Mouse (Mus musculus): ENCODE results near the gene Il4i1.

Gene Il4i1

GRCm38 (mm10) chr7:44815721-44816469 lies at the start of gene Il4i1, which contains the start of gene Nup62:
Gene Il4i1 (plus strand): TSS chr7:44816387.
Gene Nup62 (plus strand): TSS chr7:44816088.
- DNase-seq (ENCODE audit: low spot score) = peak; percentile 99

DNA sequence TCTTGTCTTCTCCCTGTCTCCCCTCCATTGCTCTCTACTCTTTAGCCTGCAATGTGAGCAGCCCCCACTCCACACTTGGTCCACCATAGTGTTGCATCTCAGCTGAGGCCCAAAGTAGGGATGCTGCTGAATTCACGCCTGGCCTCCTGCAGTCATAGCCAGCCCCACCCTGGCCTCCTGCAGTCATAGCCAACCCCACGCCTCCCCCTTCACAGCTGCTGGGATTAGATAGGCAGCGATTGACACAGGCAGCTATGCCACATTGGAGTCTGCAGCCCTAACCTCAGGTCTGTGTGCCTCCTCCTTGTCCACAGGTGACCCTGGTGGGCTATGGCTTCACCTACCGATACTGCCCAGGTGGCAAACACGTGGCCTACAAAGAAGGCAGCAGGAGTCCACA lies 48.1 kb upstream of the Il4i1 start:
- no peak for DNase-seq (ENCODE audit: low spot score)

DNA sequence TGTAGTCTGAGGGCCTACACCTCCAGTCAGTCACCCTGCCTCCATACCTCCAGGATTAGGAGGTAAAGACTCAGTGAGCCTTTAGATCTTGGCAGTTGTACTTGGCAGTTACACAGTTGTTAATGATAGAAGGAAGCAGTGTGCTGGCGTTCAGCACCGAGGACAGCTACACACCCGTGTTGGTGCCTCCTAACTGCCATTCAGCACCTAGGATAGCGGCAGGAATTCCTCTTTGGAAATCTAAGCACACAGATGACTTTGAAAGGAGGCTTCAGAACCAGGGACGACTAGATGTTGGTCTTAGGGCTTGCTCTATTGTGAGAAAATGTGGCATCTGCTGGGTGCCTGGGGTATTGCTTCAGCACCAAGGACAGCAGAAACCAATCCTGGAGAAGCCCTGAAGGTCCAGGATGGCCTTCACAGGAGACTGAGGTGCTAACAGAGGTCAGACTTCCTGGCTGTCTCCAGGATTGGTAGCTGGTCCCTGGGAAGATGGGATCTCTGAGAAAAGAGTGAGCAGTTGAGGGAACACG lies 46.1 kb upstream of the Il4i1 start:
- peak; percentile 57 for DNase-seq (ENCODE audit: low spot score)

DNA sequence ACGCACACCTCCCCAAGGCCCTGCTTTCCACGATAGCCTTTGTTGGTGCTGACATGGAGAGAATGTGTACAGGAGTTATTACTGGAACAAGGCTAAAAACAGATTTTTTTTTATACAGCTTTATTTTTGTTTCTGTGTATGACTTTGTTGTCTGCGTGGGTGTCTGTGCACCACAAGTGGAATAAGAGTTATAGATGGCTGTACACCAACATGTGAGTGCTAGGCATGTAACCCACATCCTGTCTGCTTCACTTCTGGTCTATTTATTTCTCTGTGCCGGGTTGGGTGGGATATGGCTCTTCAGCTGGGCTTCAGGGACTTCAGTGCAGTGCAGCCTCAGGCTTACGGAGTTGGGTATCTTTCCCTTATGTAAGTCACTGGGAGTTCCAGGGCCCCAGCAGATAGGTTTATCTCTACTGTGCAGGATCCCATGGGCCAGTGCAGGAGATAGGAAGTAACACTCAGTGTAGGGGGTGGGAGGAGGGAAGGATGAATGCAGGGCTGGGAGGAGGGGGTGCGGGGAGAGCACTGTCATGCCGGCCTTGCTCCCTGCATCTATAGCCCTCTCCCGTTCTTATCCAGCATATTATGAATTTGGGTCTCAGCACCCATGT lies 43.5 kb upstream of the Il4i1 start:
- no peak for DNase-seq (ENCODE audit: low spot score)

DNA sequence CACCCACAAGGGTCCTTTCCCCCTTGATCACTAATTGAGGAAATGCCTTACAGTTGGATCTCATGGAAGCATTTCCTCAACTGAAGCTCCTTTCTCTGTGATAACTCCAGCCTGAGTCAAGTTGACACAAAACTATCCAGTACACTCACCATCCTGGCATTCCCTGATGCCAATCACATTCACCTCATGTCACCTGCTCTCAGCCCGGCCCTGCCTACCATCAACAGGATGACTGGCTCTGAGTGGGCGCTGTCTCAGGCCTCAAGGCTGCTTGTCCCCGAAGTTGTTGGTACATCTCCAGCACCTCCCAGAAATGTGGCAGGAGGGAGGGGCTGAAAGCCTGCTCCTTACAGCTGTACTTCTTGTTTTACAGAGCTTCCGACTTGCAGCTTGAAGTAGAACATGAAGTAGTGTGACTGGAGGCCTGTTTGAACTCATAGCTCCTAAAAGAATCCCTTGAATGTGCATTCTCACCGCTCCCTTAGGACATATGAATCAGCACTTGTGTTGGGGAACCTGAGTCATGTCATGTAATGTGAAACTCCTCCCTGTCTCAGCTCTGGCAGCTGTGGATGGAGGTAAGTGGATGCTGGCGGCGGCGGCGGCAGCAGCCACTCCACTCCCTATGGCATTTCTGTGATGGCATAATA lies 39.2 kb upstream of the Il4i1 start:
- no peak for DNase-seq (ENCODE audit: low spot score)

- DNase-seq (ENCODE audit: low spot score) = no peak
Measured at GRCm38 (mm10) chr7:44780101-44780500, 36.1 kb upstream of the Il4i1 start.

DNA sequence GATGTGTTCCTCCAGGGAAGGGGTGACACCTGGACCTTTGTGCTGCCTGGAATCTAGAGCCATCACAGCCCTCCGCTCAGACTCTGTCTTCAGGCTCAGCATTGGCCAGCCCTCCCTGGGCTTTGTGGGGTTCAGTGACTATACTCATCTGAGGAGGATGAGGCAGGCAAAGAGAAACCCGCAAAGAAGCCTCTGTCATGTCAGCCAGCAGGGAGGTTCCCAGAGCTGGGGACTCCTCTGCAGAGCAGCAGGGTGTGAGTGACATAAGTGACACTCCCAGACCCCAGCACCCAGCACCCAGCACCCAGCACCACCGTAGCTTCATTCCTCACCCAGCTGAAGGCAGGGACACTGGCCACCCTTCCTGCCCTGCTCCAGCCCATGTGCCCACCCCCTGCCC lies 26.7 kb upstream of the Il4i1 start:
- no peak for DNase-seq (ENCODE audit: low spot score)

DNA sequence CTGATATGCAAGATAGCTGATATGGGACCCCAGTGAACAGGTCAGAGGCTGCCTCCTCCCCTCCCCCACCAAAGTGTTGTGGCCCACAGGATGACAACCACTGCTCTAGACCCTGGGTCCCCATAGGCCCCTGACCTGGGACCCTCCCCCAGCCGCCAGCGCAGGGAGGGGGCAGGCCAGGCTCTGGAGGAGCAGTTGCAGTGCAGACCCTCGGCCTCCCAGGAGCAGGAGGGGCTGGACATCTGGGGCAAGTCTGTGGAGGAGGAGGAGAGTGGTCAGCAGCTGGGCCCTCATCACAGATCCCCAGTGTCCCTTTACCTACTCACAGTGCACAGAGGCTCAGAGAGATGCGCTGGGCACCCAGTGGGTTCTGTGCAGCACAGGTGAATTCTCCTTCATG lies 26.1 kb upstream of the Il4i1 start:
- no peak for DNase-seq (ENCODE audit: low spot score)

GRCm38 (mm10) chr7:44792781-44793180 lies 23.4 kb upstream of the Il4i1 start:
- DNase-seq (ENCODE audit: low spot score) = no peak

GRCm38 (mm10) chr7:44808927-44809326 lies 7.3 kb upstream of the Il4i1 start:
- no peak for DNase-seq (ENCODE audit: low spot score)

- DNase-seq (ENCODE audit: low spot score) = no peak
Measured at GRCm38 (mm10) chr7:44809466-44809865, 6.7 kb upstream of the Il4i1 start.

DNA sequence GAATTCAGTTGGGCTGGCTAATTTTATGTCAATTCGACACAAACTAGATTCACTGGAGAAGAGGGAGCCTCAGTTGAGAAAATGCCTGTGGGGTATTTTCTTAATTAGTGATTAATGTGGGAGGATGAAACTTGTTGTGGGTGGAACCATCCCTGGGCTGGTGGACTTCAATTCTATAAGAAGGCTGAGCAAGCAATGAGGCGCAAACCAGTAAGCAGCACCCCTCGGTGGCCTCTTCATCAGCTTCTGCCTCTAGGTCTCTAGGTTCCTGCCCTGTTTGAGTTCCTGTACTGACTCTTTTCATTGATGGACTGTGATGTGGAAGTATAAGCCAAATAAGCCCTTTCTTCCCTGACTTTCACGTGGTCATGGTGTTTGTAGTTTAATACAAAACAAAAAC lies 5.8 kb upstream of the Il4i1 start:
- DNase-seq (ENCODE audit: low spot score) = no peak

- DNase-seq (ENCODE audit: low spot score) = no peak
Measured at GRCm38 (mm10) chr7:44810819-44811557, 5.2 kb upstream of the Il4i1 start.

DNA sequence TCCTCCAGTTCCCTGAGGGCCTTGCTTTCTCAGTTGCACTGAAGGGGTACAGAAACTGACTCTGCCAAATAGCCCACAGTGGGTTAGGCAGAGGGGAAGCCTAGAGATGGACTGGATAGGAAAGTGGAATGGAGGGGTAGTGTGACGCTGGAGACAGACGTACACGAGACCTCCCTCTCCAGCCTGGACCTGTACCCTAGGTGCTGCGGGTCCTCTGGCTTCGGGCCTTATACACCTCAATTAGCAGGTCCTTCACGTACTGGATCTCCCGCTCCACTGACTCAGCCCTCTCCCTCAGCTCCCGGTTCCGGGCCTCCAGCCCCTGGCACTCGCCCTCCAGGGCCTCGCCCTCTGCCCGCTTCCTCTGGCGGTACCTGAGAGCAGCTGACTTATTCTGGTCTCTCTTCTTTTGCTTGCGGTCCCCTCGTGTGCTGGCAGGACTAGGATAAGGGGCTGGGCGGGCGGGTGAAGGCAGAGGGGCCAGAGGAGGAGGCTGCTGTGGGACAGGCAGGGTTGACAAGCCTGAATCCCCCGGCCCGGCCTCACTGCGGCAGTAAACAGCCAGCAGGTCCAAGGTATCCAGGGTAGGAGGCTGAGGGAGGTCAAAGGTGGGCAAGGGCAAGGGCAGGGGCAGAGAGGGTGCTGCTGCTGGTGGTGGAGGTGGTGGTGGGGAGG lies 3.4 kb upstream of the Il4i1 start:
- DNase-seq (ENCODE audit: low spot score) = no peak

DNA sequence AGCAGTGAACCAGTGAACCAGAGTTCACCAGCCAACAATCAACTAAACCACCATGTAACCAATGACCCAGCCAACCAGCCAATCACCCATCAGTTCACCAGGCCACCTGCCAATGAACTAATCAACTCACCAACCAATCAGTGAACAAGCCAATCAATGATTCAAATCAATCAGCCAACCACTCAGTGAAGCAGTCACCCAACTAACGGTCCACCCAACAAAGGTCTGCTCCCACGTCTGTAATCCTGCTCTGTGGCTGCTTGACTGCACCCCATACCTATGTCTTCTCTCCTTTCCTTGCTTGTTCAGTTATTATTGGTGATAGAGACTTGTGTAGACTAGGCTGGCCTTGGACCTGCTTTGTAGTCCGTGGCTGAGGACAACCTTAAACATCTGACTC lies 2.2 kb upstream of the Il4i1 start:
- DNase-seq (ENCODE audit: low spot score) = no peak

- DNase-seq (ENCODE audit: low spot score) = no peak
Measured at GRCm38 (mm10) chr7:44814423-44814822, 1.8 kb upstream of the Il4i1 start.

GRCm38 (mm10) chr7:44814952-44815553 lies 1.1 kb upstream of the Il4i1 start:
- DNase-seq (ENCODE audit: low spot score) = no peak

DNA sequence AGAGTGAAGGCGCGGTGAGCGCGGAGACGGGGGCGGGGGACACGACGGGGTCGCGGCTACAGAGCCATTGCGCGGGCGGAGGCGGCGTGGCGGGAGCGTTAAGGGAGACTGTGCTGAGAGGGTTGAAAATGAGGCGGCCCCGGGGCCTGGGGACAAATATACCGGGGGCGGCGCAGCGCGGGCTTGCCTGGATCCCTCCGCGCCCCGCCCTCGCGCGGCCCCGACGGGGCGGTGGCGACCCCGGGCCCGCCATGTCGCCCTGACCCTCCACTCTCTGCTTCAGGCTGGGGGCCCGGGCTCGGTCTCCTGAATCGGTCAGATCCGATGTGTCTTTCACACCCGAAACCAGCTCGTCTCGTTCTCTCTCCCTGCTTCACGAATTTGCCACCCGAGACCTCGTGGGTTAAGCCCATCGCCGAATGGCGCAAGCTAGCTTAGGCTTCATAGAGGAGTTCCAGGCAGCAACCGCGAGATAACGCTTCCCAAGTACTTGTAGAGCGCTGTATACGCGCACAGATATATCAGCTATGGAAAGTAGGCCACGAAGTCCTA lies 359 bp downstream of the Il4i1 start, which contains the start of gene Atf5:
Gene Atf5 (minus strand): TSS at position 189 of the 552 bp plus-strand sequence.
- peak; percentile 39 for DNase-seq (ENCODE audit: low spot score)

DNA sequence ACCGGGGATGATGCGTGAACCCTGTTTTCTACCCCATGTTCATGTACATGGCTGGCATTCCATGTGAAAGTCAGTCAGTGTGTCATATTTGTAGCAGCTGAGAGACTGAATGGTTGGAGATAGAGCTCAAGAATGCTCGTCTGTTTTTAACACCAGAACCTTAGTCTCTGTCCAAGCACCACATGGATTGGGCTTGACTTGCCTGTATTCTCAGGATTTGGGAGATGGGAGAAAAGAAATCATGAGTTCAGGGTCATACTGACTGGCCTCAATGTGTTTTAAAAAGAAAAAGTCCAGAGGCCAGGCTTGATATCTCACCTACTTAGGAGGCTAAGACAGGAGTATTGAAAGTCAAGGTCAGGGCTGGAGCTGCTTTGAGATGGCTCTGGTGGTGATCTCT lies 1.3 kb downstream of the Il4i1 start:
- no peak for DNase-seq (ENCODE audit: low spot score)

DNA sequence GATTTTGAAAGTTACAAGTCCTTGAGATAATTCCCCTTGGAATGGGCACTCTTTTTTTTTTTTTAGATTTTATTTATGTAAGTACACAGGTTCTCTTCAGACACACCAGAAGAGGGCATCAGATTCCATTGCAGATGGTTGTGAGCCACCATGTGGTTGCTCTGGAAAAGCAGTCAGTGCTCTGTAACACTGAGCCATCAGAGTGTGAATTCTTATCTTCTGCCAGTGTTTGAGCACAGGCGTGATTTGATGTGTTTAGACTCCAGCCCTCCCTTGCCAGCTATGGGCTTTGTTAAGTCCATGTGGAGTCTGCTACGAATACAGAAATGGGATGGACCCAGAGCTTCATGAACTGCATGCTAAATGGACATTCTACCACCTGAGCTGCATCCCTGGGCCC lies 2.0 kb downstream of the Il4i1 start:
- DNase-seq (ENCODE audit: low spot score) = peak; percentile 43

DNA sequence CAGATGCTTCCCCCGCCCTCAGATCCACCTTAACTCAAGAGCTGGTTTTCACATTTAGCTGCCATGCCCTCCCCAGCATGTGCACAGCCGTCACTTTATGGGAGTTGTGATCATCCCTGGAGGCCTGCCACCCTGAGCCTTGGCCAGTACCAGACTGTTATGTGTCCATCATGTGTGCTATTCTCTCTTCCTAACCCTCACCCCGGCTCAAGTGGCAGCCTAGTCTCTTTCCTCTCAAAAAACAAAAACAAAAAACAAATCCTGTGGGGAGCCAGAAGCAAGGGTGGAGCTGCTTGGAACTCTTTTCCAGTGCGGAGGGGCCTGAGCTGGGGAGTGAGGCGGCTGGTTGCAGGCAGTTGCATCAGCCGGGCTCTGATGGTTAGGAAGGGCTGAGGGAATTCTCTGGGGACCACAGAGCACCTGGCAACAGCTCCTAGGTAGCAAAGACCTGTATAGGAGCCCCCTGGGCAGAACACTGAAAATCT lies 2.6 kb downstream of the Il4i1 start:
- no peak for DNase-seq (ENCODE audit: low spot score)
